Mouse (Mus musculus) embryonic facial prominence, embryonic 10.5 days (tissue): ENCODE measurements at regions not wholly inside any gene's neighbourhood (a gene's known extent, or its start where the extent isn't known, plus 50 kb on each side); places are given as distances from the start of the nearest gene placed in this dataset.
A peak's percentile ranks its signal among the peaks of the same experiment; 100 is the strongest.

Source experiments
- DNase-seq: peaks from one replicate; pipeline ENCODE4 v3.0.0-alpha.2; 2017; ENCODE audit warnings: low spot score
- H3K27ac ChIP-seq: fragments of 300-500 bp; sonication (generic); replicated peaks from 2 replicates; pipeline ENCODE4 v1.5.1; 2016; ENCODE audit warnings: mild to moderate bottlenecking
- H3K27me3 ChIP-seq: fragments of 300-500 bp; sonication (generic); replicated peaks from 2 replicates; pipeline ENCODE4 v1.6.1; 2016; ENCODE audit warnings: low read depth, mild to moderate bottlenecking; ENCODE audit not compliant: poor library complexity, severe bottlenecking
- H3K36me3 ChIP-seq: fragments of 300-500 bp; sonication (generic); replicated peaks from 2 replicates; pipeline ENCODE4 v1.6.1; 2016; ENCODE audit warnings: mild to moderate bottlenecking, moderate library complexity
- H3K4me1 ChIP-seq: fragments of 300-500 bp; sonication (generic); 2 replicates; pipeline ENCODE4 v1.6.1; 2016
- H3K4me3 ChIP-seq: fragments of 300-500 bp; sonication (generic); 2 replicates; pipeline ENCODE4 v1.5.1; 2016; ENCODE audit warnings: mild to moderate bottlenecking, moderate library complexity
- H3K9me3 ChIP-seq: fragments of 300-500 bp; sonication (generic); 2 replicates; pipeline ENCODE4 v1.6.1; 2016; ENCODE audit warnings: mild to moderate bottlenecking
- WGBS: fragments of 180-500 bp; shearing (Covaris S2); methylation state at CpG from one replicate; pipeline ENCODE4 v1.1.7; 2016; 5-methylcytosine and 5-hydroxymethylcytosine counted together

GRCm38 (mm10) chr1:146359632-146360031, 134.9 kb upstream of the Brinp3 start:
- Histone ChIP-seq H3K36me3 (no peaks in the 10 kb centered on the region), H3K4me3 (no peak overlapping the region), H3K4me1 (peaks cover 3% of the 10 kb centered on the region; the same call in 1 of the 2 replicates), H3K9me3 (no peaks in the 10 kb centered on the region), H3K27me3 (no peaks in the 10 kb centered on the region), H3K27ac (no peak overlapping the region)
- 23% methylated on average over 3 of the region's 3 CpGs for WGBS
- DNase-seq, result peak; percentile 29

GRCm38 (mm10) chr1:146360124-146360523, 134.4 kb upstream of the Brinp3 start:
- no peak for DNase-seq
- peaks cover 3% of the 10 kb centered on the region; the same call in 1 of the 2 replicates for H3K4me1 ChIP-seq
- no peak overlapping the region for H3K27ac ChIP-seq
- no peaks in the 10 kb centered on the region for H3K36me3 ChIP-seq
- no peaks in the 10 kb centered on the region for H3K9me3 ChIP-seq
- H3K4me3 ChIP-seq, result no peak overlapping the region
- no peaks in the 10 kb centered on the region for H3K27me3 ChIP-seq

- no peaks in the 10 kb centered on the region for H3K9me3 ChIP-seq
- H3K36me3 ChIP-seq, result no peaks in the 10 kb centered on the region
- H3K27ac ChIP-seq, result no peak overlapping the region
- DNase-seq, result no peak
- H3K27me3 ChIP-seq, result no peaks in the 10 kb centered on the region
- no peak overlapping the region for H3K4me3 ChIP-seq
- WGBS, result 89% methylated on average over 2 of the region's 2 CpGs
- peaks cover 3% of the 10 kb centered on the region; the same call in 1 of the 2 replicates for H3K4me1 ChIP-seq
Measured at GRCm38 (mm10) chr1:146363777-146364176, 130.8 kb upstream of the Brinp3 start.
